Mouse (Mus musculus): ENCODE measurements around the gene C1ra. TPM values are rescaled to one million over a fixed set of nuclear protein-coding genes. Genes with fewer than 3 reads are reported as not detected.
"Not testable (repeated sequence)": the region's sequence is repeated elsewhere in the genome, so short reads cannot be mapped to it uniquely, and the experiment has no call there.

C1ra gene
- polyA plus RNA-seq, 1 experiment from 2014 or later = 1.7 TPM

- 78% methylated on average over 5 of the region's 5 CpGs for WGBS
- Histone ChIP-seq H3K27me3 (replicated peaks; ENCODE audit: control insufficient read depth, insufficient read depth, low read length) (no peaks in the 10 kb centered on the region), H3K36me3 (ENCODE audit: control insufficient read depth, insufficient read depth, low read length) (no peaks in the 10 kb centered on the region), H3K9ac (ENCODE audit: low read length) (no peak overlapping the region), H3K4me1 (replicated peaks; ENCODE audit: control insufficient read depth, insufficient read depth, low read length) (no peaks in the 10 kb centered on the region), H3K27ac (ENCODE audit: low read depth) (no peak overlapping the region), H3K4me3 (ENCODE audit: low read depth, low read length) (no peak overlapping the region), H3K9me3 (ENCODE audit: control insufficient read depth, low read length) (no peaks in the 10 kb centered on the region), H3K4me2 (ENCODE audit: low read length) (no peak overlapping the region)
- no peak for DNase-seq (ENCODE audit: low spot score)
- ATAC-seq (replicated peaks; ENCODE audit: low FRiP score, low TSS enrichment, low read depth) = no peak; the same call in 1 of the 2 replicates
These were observed 18.3 kb upstream of the C1ra start for GRCm38 (mm10) chr6:124493886-124494285.

- no peaks in the 10 kb centered on the region for H3K36me3 ChIP-seq (ENCODE audit: control insufficient read depth, insufficient read depth, low read length)
- H3K27me3 ChIP-seq (replicated peaks; ENCODE audit: control insufficient read depth, insufficient read depth, low read length) = no peaks in the 10 kb centered on the region
- no peaks in the 10 kb centered on the region for H3K9me3 ChIP-seq (ENCODE audit: control insufficient read depth, low read length)
- H3K4me2 ChIP-seq (ENCODE audit: low read length) = no peak overlapping the region
- no peak overlapping the region for H3K27ac ChIP-seq (ENCODE audit: low read depth)
- WGBS = 92% methylated on average over 5 of the region's 5 CpGs
- H3K9ac ChIP-seq (ENCODE audit: low read length) = no peak overlapping the region
- DNase-seq (ENCODE audit: low spot score) = no peak
- no peak for ATAC-seq (replicated peaks; ENCODE audit: low FRiP score, low TSS enrichment, low read depth)
- no peaks in the 10 kb centered on the region for H3K4me1 ChIP-seq (replicated peaks; ENCODE audit: control insufficient read depth, insufficient read depth, low read length)
- H3K4me3 ChIP-seq (ENCODE audit: low read depth, low read length) = no peak overlapping the region
These were observed 16.2 kb upstream of the C1ra start for GRCm38 (mm10) chr6:124496054-124496453.

DNA sequence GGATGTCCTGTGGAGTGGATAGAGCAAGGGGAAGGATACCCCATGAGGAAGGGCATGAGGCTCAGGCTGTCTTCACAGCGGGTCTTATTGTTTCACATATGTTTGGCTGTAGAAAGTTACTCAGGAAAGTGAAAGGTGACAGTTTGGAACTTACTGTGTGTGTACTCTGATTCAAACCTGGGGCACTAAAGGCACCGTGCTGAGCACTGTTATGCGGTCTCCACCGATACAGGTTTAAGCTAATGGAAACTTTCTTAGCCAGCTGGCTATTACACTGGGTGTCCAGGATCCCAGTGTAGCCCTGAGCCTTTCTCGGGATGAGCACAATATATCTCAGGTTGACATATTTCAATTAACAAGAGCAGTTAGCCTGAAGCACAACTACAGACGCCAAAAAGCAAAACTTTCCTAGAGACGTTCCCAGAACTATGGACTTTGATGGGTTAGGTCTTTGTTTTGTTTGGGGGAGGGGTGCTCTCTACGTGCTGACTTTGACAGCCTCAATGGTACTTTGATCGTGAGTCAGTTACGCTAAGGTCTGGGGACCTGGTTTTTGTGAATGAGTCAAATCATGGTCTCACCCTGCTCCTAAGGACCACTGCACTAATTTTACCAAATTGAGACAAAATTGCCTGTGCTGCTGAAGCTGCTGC, 12.2 kb upstream of the C1ra start:
- Histone ChIP-seq H3K4me2 (ENCODE audit: low read length) (no peak overlapping the region), H3K36me3 (ENCODE audit: control insufficient read depth, insufficient read depth, low read length) (no peaks in the 10 kb centered on the region), H3K27ac (ENCODE audit: low read depth) (no peak overlapping the region), H3K9ac (ENCODE audit: low read length) (no peak overlapping the region), H3K4me1 (replicated peaks; ENCODE audit: control insufficient read depth, insufficient read depth, low read length) (no peaks in the 10 kb centered on the region), H3K9me3 (ENCODE audit: control insufficient read depth, low read length) (no peaks in the 10 kb centered on the region), H3K27me3 (replicated peaks; ENCODE audit: control insufficient read depth, insufficient read depth, low read length) (no peaks in the 10 kb centered on the region), H3K4me3 (ENCODE audit: low read depth, low read length) (no peak overlapping the region)
- WGBS = 39% methylated on average over 10 of the region's 10 CpGs
- ATAC-seq (replicated peaks; ENCODE audit: low FRiP score, low TSS enrichment, low read depth) (no peak), DNase-seq (ENCODE audit: low spot score) (no peak)

DNA sequence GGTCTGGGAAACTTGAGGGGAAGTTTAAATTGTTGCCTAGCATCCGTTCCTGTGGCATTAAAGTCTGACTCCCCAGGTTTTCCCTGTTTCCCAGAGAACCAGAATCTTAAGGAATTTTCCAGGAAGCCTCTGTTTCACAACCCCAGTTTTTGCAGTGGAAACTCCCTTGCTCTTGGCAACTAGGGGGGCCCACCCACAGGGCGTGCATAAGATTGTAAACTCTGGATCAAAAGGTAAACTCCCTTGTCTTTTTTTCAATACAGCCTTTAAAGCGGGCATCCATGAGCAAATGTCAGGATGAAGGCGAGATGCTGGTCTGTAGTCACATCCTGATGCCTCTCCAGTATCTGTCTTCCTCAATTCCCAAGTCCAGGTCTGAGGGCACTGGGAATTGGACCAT, 10.7 kb upstream of the C1ra start:
- H3K36me3 ChIP-seq (ENCODE audit: control insufficient read depth, insufficient read depth, low read length) = no peaks in the 10 kb centered on the region
- 76% methylated on average over 4 of the region's 4 CpGs for WGBS
- H3K27ac ChIP-seq (ENCODE audit: low read depth) = no peak overlapping the region
- H3K27me3 ChIP-seq (replicated peaks; ENCODE audit: control insufficient read depth, insufficient read depth, low read length) = no peaks in the 10 kb centered on the region
- H3K4me2 ChIP-seq (ENCODE audit: low read length) = no peak overlapping the region
- no peak overlapping the region for H3K4me3 ChIP-seq (ENCODE audit: low read depth, low read length)
- H3K9me3 ChIP-seq (ENCODE audit: control insufficient read depth, low read length) = no peaks in the 10 kb centered on the region
- ATAC-seq (replicated peaks; ENCODE audit: low FRiP score, low TSS enrichment, low read depth) (no peak), DNase-seq (ENCODE audit: low spot score) (no peak)
- H3K4me1 ChIP-seq (replicated peaks; ENCODE audit: control insufficient read depth, insufficient read depth, low read length) = no peaks in the 10 kb centered on the region
- no peak overlapping the region for H3K9ac ChIP-seq (ENCODE audit: low read length)

- no peak for ATAC-seq (replicated peaks; ENCODE audit: low FRiP score, low TSS enrichment, low read depth)
- Histone ChIP-seq H3K27me3 (replicated peaks; ENCODE audit: control insufficient read depth, insufficient read depth, low read length) (no peaks in the 10 kb centered on the region), H3K4me2 (ENCODE audit: low read length) (no peak overlapping the region), H3K9ac (ENCODE audit: low read length) (no peak overlapping the region), H3K27ac (ENCODE audit: low read depth) (no peak overlapping the region), H3K4me3 (ENCODE audit: low read depth, low read length) (no peak overlapping the region), H3K9me3 (ENCODE audit: control insufficient read depth, low read length) (no peaks in the 10 kb centered on the region), H3K36me3 (ENCODE audit: control insufficient read depth, insufficient read depth, low read length) (no peaks in the 10 kb centered on the region), H3K4me1 (replicated peaks; ENCODE audit: control insufficient read depth, insufficient read depth, low read length) (no peaks in the 10 kb centered on the region)
- WGBS = 83% methylated on average over 5 of the region's 5 CpGs
- DNase-seq (ENCODE audit: low spot score) = no peak
These were observed 10.2 kb upstream of the C1ra start for GRCm38 (mm10) chr6:124502021-124502420.

- Histone ChIP-seq H3K9ac (ENCODE audit: low read length) (no peak overlapping the region), H3K9me3 (ENCODE audit: control insufficient read depth, low read length) (no peaks in the 10 kb centered on the region), H3K36me3 (ENCODE audit: control insufficient read depth, insufficient read depth, low read length) (no peaks in the 10 kb centered on the region), H3K27me3 (replicated peaks; ENCODE audit: control insufficient read depth, insufficient read depth, low read length) (no peaks in the 10 kb centered on the region), H3K4me1 (replicated peaks; ENCODE audit: control insufficient read depth, insufficient read depth, low read length) (no peaks in the 10 kb centered on the region), H3K4me2 (ENCODE audit: low read length) (no peak overlapping the region), H3K27ac (ENCODE audit: low read depth) (no peak overlapping the region), H3K4me3 (ENCODE audit: low read depth, low read length) (no peak overlapping the region)
- DNase-seq (ENCODE audit: low spot score) (no peak), ATAC-seq (replicated peaks; ENCODE audit: low FRiP score, low TSS enrichment, low read depth) (no peak)
- 64% methylated on average over 4 of the region's 4 CpGs for WGBS
These were observed 7.2 kb upstream of the C1ra start for GRCm38 (mm10) chr6:124505028-124505427.

GRCm38 (mm10) chr6:124506991-124507390, 5.2 kb upstream of the C1ra start:
- no peaks in the 10 kb centered on the region for H3K36me3 ChIP-seq (ENCODE audit: control insufficient read depth, insufficient read depth, low read length)
- no peak overlapping the region for H3K4me3 ChIP-seq (ENCODE audit: low read depth, low read length)
- H3K27me3 ChIP-seq (replicated peaks; ENCODE audit: control insufficient read depth, insufficient read depth, low read length) = no peaks in the 10 kb centered on the region
- DNase-seq (ENCODE audit: low spot score) = no peak
- 83% methylated on average over 6 of the region's 6 CpGs for WGBS
- no peak overlapping the region for H3K27ac ChIP-seq (ENCODE audit: low read depth)
- no peaks in the 10 kb centered on the region for H3K4me1 ChIP-seq (replicated peaks; ENCODE audit: control insufficient read depth, insufficient read depth, low read length)
- no peak overlapping the region for H3K9ac ChIP-seq (ENCODE audit: low read length)
- no peaks in the 10 kb centered on the region for H3K9me3 ChIP-seq (ENCODE audit: control insufficient read depth, low read length)
- ATAC-seq (replicated peaks; ENCODE audit: low FRiP score, low TSS enrichment, low read depth) = no peak
- no peak overlapping the region for H3K4me2 ChIP-seq (ENCODE audit: low read length)

DNA sequence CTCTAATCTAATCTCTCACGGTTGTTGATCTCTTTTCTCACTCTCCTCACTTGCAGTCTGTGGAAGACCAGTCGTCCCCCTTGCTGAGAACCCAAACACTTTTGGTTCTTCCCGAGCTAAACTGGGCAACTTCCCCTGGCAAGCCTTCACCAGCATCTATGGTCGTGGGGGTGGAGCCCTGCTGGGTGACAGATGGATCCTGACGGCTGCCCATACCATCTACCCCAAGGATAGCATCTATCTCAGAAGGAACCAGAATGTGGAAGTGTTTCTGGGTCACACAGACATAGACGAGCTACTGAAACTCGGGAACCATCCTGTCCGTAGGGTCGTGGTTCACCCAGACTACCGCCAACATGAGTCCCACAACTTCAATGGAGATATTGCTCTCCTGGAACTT, 3.9 kb upstream of the C1ra start:
- H3K4me1 ChIP-seq (replicated peaks; ENCODE audit: control insufficient read depth, insufficient read depth, low read length) = no peaks in the 10 kb centered on the region
- H3K4me2 ChIP-seq (ENCODE audit: low read length) = no peak overlapping the region
- no peak for DNase-seq (ENCODE audit: low spot score)
- no peaks in the 10 kb centered on the region for H3K27me3 ChIP-seq (replicated peaks; ENCODE audit: control insufficient read depth, insufficient read depth, low read length)
- no peak for ATAC-seq (replicated peaks; ENCODE audit: low FRiP score, low TSS enrichment, low read depth)
- H3K36me3 ChIP-seq (ENCODE audit: control insufficient read depth, insufficient read depth, low read length) = no peaks in the 10 kb centered on the region
- H3K27ac ChIP-seq (ENCODE audit: low read depth) = no peak overlapping the region
- no peak overlapping the region for H3K9ac ChIP-seq (ENCODE audit: low read length)
- WGBS = 78% methylated on average over 10 of the region's 10 CpGs
- H3K9me3 ChIP-seq (ENCODE audit: control insufficient read depth, low read length) = no peaks in the 10 kb centered on the region
- H3K4me3 ChIP-seq (ENCODE audit: low read depth, low read length) = no peak overlapping the region

- not testable (repeated sequence) for H3K4me1 ChIP-seq (replicated peaks; ENCODE audit: control insufficient read depth, insufficient read depth, low read length); H3K9ac ChIP-seq (ENCODE audit: low read length); H3K27me3 ChIP-seq (replicated peaks; ENCODE audit: control insufficient read depth, insufficient read depth, low read length); H3K4me3 ChIP-seq (ENCODE audit: low read depth, low read length); H3K9me3 ChIP-seq (ENCODE audit: control insufficient read depth, low read length); H3K36me3 ChIP-seq (ENCODE audit: control insufficient read depth, insufficient read depth, low read length); ATAC-seq (replicated peaks; ENCODE audit: low FRiP score, low TSS enrichment, low read depth); H3K4me2 ChIP-seq (ENCODE audit: low read length); H3K27ac ChIP-seq (ENCODE audit: low read depth); DNase-seq (ENCODE audit: low spot score)
- WGBS = 84% methylated on average over 5 of the region's 5 CpGs
These were observed 3.0 kb upstream of the C1ra start for GRCm38 (mm10) chr6:124509192-124509591.

Data from intestine, embryonic 14.5 days (tissue).